Mouse (Mus musculus) MEL (cell line): ENCODE data around the gene Olfr420.

ENCODE experiments used
- CTCF ChIP-seq, 3 experiments: IDR thresholded peaks in 2 of 3; conservative IDR thresholded peaks in 1 of 3; 2 replicates each; pipeline ENCODE4 v1.5.1; 2011 to 2012; ENCODE audit warnings: low read length in 3 of 3, low read depth in 2 of 3, mild to moderate bottlenecking in 2 of 3, improper control_type of control experiment in 1 of 3, inconsistent platforms in 1 of 3, mixed read lengths in 1 of 3, moderate library complexity in 1 of 3; ENCODE audit not compliant: control insufficient read depth in 1 of 3, insufficient read depth in 1 of 3, poor library complexity in 1 of 3, severe bottlenecking in 1 of 3
- GABPA ChIP-seq: IDR thresholded peaks from 2 replicates; pipeline ENCODE4 v1.6.1; 2012; ENCODE audit warnings: low read depth, mild to moderate bottlenecking, inconsistent platforms, low read length, improper control_type of control experiment, moderate library complexity
- GATA1 ChIP-seq: IDR thresholded peaks from 2 replicates; pipeline ENCODE4 v1.6.1; 2011; ENCODE audit warnings: low read depth, low read length, improper control_type of control experiment
- KAT2A ChIP-seq: conservative IDR thresholded peaks from 2 replicates; pipeline ENCODE4 v1.6.1; 2012; ENCODE audit warnings: low read depth, low read length, improper control_type of control experiment, inconsistent platforms
- MAX ChIP-seq: IDR thresholded peaks from 2 replicates; pipeline ENCODE4 v1.6.1; 2011; ENCODE audit warnings: low read length, improper control_type of control experiment
- NRF1 ChIP-seq: IDR thresholded peaks from 2 replicates; pipeline ENCODE4 v1.6.1; 2014; ENCODE audit warnings: low read depth, mild to moderate bottlenecking, inconsistent platforms, low read length, improper control_type of control experiment, moderate library complexity; ENCODE audit not compliant: poor library complexity, insufficient read depth, severe bottlenecking
- POLR2A ChIP-seq, 2 experiments: IDR thresholded peaks; 2 replicates each; pipeline ENCODE4 v1.6.1; 2011 to 2012; ENCODE audit warnings: low read length in 2 of 2, mild to moderate bottlenecking in 2 of 2, control low read depth in 1 of 2, improper control_type of control experiment in 1 of 2, low read depth in 1 of 2, moderate library complexity in 1 of 2; ENCODE audit not compliant: control insufficient read depth in 1 of 2, insufficient read depth in 1 of 2, poor library complexity in 1 of 2
- POLR2AphosphoS2 ChIP-seq: IDR thresholded peaks from 2 replicates; pipeline ENCODE4 v1.6.1; 2011; ENCODE audit warnings: low read length, improper control_type of control experiment
- SMC3 ChIP-seq: IDR thresholded peaks from 2 replicates; pipeline ENCODE4 v1.6.1; 2011; ENCODE audit warnings: low read depth, low read length, improper control_type of control experiment
- TAL1 ChIP-seq: IDR thresholded peaks from 2 replicates; pipeline ENCODE4 v1.6.1; 2012; ENCODE audit warnings: mild to moderate bottlenecking, inconsistent platforms, low read length, moderate library complexity, mixed read lengths
- ZC3H11A ChIP-seq: IDR thresholded peaks from 2 replicates; pipeline ENCODE4 v1.6.1; 2012; ENCODE audit warnings: low read depth, mild to moderate bottlenecking, inconsistent platforms, low read length, improper control_type of control experiment

DNA sequence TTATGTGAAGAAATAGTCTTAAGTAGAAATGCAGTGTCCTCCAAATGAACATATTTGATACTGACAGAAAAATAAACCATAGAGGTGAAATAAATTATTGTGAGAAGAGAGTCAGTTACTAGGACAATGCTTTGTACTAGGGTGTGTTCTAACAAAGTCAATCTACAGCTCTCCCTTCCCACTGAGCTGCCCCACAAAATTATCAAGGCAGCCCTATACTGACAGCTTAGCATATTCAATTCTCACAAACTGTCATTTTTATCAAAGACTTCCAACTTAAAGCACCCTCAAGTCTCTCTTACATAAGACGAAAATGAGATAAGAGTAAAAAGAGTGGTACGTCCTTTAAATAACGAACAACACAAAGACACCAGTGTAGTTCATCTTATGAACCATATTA, 2.2 kb downstream of the Olfr420 start:
- TF ChIP-seq CTCF (IDR thresholded peaks at IDR 0.05 in 2 of 3, conservative IDR thresholded peaks at IDR 0.05 in 1 of 3; ENCODE audit: control insufficient read depth in 1 of 3, insufficient read depth in 1 of 3, low read depth in 2 of 3, low read length in 3 of 3, poor library complexity in 1 of 3, severe bottlenecking in 1 of 3) (no peak), ZC3H11A (no peak), TAL1 (no peak), SMC3 (no peak), GABPA (no peak), KAT2A (no peak), GATA1 (no peak), NRF1 (no peak), POLR2AphosphoS2 (no peak), POLR2A (IDR thresholded peaks at IDR 0.05; ENCODE audit: control insufficient read depth in 1 of 2, insufficient read depth in 1 of 2, low read depth in 1 of 2, low read length in 2 of 2, poor library complexity in 1 of 2) (no peak), MAX (no peak)
